Mouse (Mus musculus): ENCODE data around the gene Nckap5. TPM values are rescaled to one million over a fixed set of nuclear protein-coding genes. Genes with fewer than 3 reads are reported as not detected.

Gene Nckap5
- polyA plus RNA-seq, 1 experiment: not detected

GRCm38 (mm10) chr1:126449424-126449823 is 381.2 kb downstream of the Nckap5 start:
- 52% methylated on average over 2 of the region's 2 CpGs for WGBS
- TF ChIP-seq CTCF (IDR thresholded peaks at IDR 0.05; ENCODE audit: control insufficient read depth, insufficient read depth, low read length) (no peak), POLR2A (IDR thresholded peaks at IDR 0.05; ENCODE audit: borderline replicate concordance, control insufficient read depth, low read depth, low read length) (no peak)
- Histone ChIP-seq H3K4me3 (replicated peaks; ENCODE audit: control insufficient read depth, low read depth, low read length) (no peak overlapping the region), H3K4me1 (ENCODE audit: control insufficient read depth, insufficient read depth, low read length) (no peaks in the 10 kb centered on the region), H3K27ac (ENCODE audit: control insufficient read depth, insufficient read depth, low read depth, low read length, poor library complexity) (no peak overlapping the region)

- no peaks in the 10 kb centered on the region for H3K4me1 ChIP-seq (ENCODE audit: control insufficient read depth, insufficient read depth, low read length)
- WGBS: 63% methylated on average over 2 of the region's 2 CpGs
- H3K27ac ChIP-seq (ENCODE audit: control insufficient read depth, insufficient read depth, low read depth, low read length, poor library complexity): no peak overlapping the region
- TF ChIP-seq CTCF (IDR thresholded peaks at IDR 0.05; ENCODE audit: control insufficient read depth, insufficient read depth, low read length): no peak
- TF ChIP-seq POLR2A (IDR thresholded peaks at IDR 0.05; ENCODE audit: borderline replicate concordance, control insufficient read depth, low read depth, low read length): no peak
- no peak overlapping the region for H3K4me3 ChIP-seq (replicated peaks; ENCODE audit: control insufficient read depth, low read depth, low read length)
These were observed 386.7 kb downstream of the Nckap5 start for GRCm38 (mm10) chr1:126443890-126444289.

- Histone ChIP-seq H3K4me1 (ENCODE audit: control insufficient read depth, insufficient read depth, low read length) (no peaks in the 10 kb centered on the region), H3K4me3 (replicated peaks; ENCODE audit: control insufficient read depth, low read depth, low read length) (no peak overlapping the region), H3K27ac (ENCODE audit: control insufficient read depth, insufficient read depth, low read depth, low read length, poor library complexity) (no peak overlapping the region)
- WGBS: 49% methylated on average over 1 of the region's 1 CpGs
- TF ChIP-seq POLR2A (IDR thresholded peaks at IDR 0.05; ENCODE audit: borderline replicate concordance, control insufficient read depth, low read depth, low read length) (no peak), CTCF (IDR thresholded peaks at IDR 0.05; ENCODE audit: control insufficient read depth, insufficient read depth, low read length) (no peak)
These were observed 387.9 kb downstream of the Nckap5 start for GRCm38 (mm10) chr1:126442723-126443122.

- Histone ChIP-seq H3K27ac (ENCODE audit: control insufficient read depth, insufficient read depth, low read depth, low read length, poor library complexity) (no peak overlapping the region), H3K4me1 (ENCODE audit: control insufficient read depth, insufficient read depth, low read length) (no peaks in the 10 kb centered on the region), H3K4me3 (replicated peaks; ENCODE audit: control insufficient read depth, low read depth, low read length) (no peak overlapping the region)
- 72% methylated on average over 6 of the region's 6 CpGs for WGBS
- TF ChIP-seq POLR2A (IDR thresholded peaks at IDR 0.05; ENCODE audit: borderline replicate concordance, control insufficient read depth, low read depth, low read length) (no peak), CTCF (IDR thresholded peaks at IDR 0.05; ENCODE audit: control insufficient read depth, insufficient read depth, low read length) (no peak)
These were observed 392.5 kb downstream of the Nckap5 start for GRCm38 (mm10) chr1:126438000-126438572.

- no peak overlapping the region for H3K27ac ChIP-seq (ENCODE audit: control insufficient read depth, insufficient read depth, low read depth, low read length, poor library complexity)
- WGBS: 77% methylated on average over 9 of the region's 9 CpGs
- no peak overlapping the region for H3K4me3 ChIP-seq (replicated peaks; ENCODE audit: control insufficient read depth, low read depth, low read length)
- no peak for TF ChIP-seq POLR2A (IDR thresholded peaks at IDR 0.05; ENCODE audit: borderline replicate concordance, control insufficient read depth, low read depth, low read length)
- TF ChIP-seq CTCF (IDR thresholded peaks at IDR 0.05; ENCODE audit: control insufficient read depth, insufficient read depth, low read length): no peak
- H3K4me1 ChIP-seq (ENCODE audit: control insufficient read depth, insufficient read depth, low read length): no peaks in the 10 kb centered on the region
These were observed 393.5 kb downstream of the Nckap5 start for GRCm38 (mm10) chr1:126436937-126437667.

GRCm38 (mm10) chr1:126432285-126432684 is 398.3 kb downstream of the Nckap5 start:
- 80% methylated on average over 4 of the region's 4 CpGs for WGBS
- Histone ChIP-seq H3K4me1 (ENCODE audit: control insufficient read depth, insufficient read depth, low read length) (no peaks in the 10 kb centered on the region), H3K27ac (ENCODE audit: control insufficient read depth, insufficient read depth, low read depth, low read length, poor library complexity) (no peak overlapping the region), H3K4me3 (replicated peaks; ENCODE audit: control insufficient read depth, low read depth, low read length) (no peak overlapping the region)
- no peak for TF ChIP-seq CTCF (IDR thresholded peaks at IDR 0.05; ENCODE audit: control insufficient read depth, insufficient read depth, low read length)
- no peak for TF ChIP-seq POLR2A (IDR thresholded peaks at IDR 0.05; ENCODE audit: borderline replicate concordance, control insufficient read depth, low read depth, low read length)

GRCm38 (mm10) chr1:126431594-126431993 is 399.0 kb downstream of the Nckap5 start:
- Histone ChIP-seq H3K27ac (ENCODE audit: control insufficient read depth, insufficient read depth, low read depth, low read length, poor library complexity) (no peak overlapping the region), H3K4me1 (ENCODE audit: control insufficient read depth, insufficient read depth, low read length) (no peaks in the 10 kb centered on the region), H3K4me3 (replicated peaks; ENCODE audit: control insufficient read depth, low read depth, low read length) (no peak overlapping the region)
- no peak for TF ChIP-seq POLR2A (IDR thresholded peaks at IDR 0.05; ENCODE audit: borderline replicate concordance, control insufficient read depth, low read depth, low read length)
- TF ChIP-seq CTCF (IDR thresholded peaks at IDR 0.05; ENCODE audit: control insufficient read depth, insufficient read depth, low read length): no peak
- 34% methylated on average over 5 of the region's 5 CpGs for WGBS

GRCm38 (mm10) chr1:126411426-126411825 is 419.2 kb downstream of the Nckap5 start:
- no peak for TF ChIP-seq CTCF (IDR thresholded peaks at IDR 0.05; ENCODE audit: control insufficient read depth, insufficient read depth, low read length)
- TF ChIP-seq POLR2A (IDR thresholded peaks at IDR 0.05; ENCODE audit: borderline replicate concordance, control insufficient read depth, low read depth, low read length): no peak
- H3K4me1 ChIP-seq (ENCODE audit: control insufficient read depth, insufficient read depth, low read length): no peaks in the 10 kb centered on the region
- WGBS: 56% methylated on average over 5 of the region's 5 CpGs
- no peak overlapping the region for H3K27ac ChIP-seq (ENCODE audit: control insufficient read depth, insufficient read depth, low read depth, low read length, poor library complexity)
- no peak overlapping the region for H3K4me3 ChIP-seq (replicated peaks; ENCODE audit: control insufficient read depth, low read depth, low read length)
